Mouse (Mus musculus): ENCODE results near the gene Letm1. TPM values are rescaled to one million over a fixed set of nuclear protein-coding genes. Genes with fewer than 3 reads are reported as not detected.

The Letm1 gene
- total RNA-seq, 2 experiments from 2014 or later: 132 to 134 TPM

DNA sequence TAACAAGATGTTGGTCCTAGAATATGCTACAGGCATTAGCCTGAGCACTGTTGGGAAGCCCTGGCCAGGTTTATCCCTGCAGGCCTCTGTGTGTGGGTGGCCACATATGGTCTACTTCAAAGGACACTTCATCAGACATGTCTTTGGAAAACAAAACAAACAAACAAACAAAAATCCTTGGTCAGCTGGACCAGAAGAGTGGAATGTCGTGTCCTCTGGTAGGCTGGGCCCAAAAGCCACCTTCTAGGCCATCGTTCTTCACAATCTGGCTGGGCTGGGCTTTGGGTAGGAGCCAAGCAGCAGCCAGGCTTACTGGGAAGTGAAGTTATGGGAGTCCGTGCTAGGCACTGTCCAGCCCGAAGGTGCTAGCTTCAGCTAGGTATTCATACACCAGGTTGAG lies 75.5 kb downstream of the Letm1 start:
- DNase-seq: no peak

- no peak for DNase-seq
Measured at GRCm38 (mm10) chr5:33706350-33706629, 76.3 kb downstream of the Letm1 start.

GRCm38 (mm10) chr5:33705612-33706349 lies 76.8 kb downstream of the Letm1 start:
- DNase-seq: no peak

DNA sequence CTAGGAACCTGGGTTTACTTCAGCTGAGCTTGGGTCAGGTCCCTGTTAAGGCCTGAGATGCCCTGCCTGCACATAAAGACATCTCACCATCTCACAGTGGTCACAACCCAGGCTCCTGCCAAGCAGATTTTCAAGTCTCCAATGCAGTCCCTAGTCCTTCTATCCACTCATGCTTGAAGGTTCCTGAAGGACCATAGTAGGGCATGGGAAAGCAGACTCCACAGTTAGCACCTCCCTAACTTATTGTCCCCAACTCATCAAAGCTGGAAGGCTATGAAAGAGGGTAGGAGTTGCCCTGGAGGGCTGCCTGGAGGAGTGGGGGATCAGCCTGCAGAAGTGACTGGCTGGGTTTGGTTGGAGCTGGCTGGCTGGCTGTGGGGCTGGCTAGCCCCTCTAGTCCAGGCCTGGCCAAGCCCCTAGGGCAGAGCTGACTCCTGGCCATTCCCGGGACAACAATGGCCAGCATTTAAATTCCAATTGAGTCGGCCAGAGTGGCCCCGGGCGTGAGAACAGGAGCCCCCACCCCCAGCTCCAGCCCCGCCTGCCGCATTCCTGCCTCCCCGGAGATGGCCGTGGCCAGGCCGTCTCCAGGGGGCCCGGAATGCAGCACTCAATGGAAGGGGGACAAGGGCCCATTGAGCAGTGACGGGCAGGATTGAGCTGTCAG lies 77.5 kb downstream of the Letm1 start:
- no peak for DNase-seq

DNA sequence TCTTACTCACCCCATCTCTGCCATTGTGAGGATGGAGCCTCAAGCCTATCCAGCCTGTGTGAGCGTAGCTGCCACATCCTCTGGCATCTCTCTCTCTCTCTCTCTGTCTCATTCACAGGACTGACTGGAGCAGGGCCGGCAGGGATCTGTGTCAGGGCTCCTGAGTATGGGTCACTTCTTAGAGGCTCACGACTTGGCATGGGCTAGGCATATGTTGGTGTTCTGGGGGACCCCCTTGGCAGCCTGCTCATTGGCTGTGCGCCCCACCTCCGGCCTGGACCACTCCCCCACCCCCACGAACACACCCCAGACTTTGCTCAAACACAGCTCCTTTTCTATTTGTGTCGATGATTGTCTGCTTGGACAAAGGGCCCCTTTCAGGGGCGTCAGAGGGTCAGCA lies 78.6 kb downstream of the Letm1 start:
- no peak for DNase-seq

DNA sequence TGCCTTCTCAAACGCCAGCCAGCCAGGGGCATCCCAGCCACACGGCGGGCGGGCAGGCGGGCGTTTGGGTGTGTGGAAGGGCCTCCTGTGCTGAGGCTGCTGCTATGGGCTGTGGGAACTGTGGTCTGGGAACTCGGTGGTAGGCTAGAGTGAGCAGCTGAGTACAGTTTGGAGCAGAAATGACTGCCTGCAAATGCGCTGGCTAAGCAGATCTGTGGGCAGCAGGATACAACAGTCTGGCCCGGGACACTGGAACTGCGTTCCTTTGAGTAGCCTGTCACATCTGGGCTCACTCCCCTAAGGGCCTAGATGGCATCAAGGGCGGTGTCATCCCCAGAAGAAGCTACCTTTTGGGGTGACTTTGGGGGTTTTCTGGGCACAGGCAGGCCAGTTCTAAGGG lies 80.8 kb downstream of the Letm1 start:
- DNase-seq: no peak

DNA sequence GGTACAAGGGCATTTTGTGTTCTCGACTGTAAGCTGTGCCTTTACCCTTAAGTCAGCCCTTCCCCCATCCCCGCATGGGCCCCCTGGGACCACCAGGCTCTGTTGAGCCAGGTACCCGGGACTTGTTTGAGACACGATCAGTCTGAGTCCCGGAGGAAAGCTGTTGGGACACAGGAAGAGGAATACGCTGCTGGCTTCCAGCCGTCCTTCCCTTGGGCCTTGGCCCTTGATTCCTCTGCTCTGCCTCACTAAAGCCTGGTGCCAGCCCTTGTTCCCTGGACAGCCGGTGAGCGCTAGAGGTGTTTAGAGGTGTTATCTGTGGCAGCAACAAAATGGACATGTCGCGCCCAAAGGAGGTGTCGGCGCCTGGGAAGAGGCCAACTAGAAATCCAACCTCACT lies 82.6 kb downstream of the Letm1 start:
- DNase-seq: peak in 1 of 2 experiments; percentile 39

- no peak for DNase-seq
Measured at GRCm38 (mm10) chr5:33698669-33699068, 83.9 kb downstream of the Letm1 start.

- DNase-seq: no peak
Measured at GRCm38 (mm10) chr5:33697947-33698512, 84.6 kb downstream of the Letm1 start.

- no peak for DNase-seq
Measured at GRCm38 (mm10) chr5:33697534-33697933, 85.1 kb downstream of the Letm1 start.

GRCm38 (mm10) chr5:33696430-33696829 lies 86.2 kb downstream of the Letm1 start:
- no peak for DNase-seq

DNA sequence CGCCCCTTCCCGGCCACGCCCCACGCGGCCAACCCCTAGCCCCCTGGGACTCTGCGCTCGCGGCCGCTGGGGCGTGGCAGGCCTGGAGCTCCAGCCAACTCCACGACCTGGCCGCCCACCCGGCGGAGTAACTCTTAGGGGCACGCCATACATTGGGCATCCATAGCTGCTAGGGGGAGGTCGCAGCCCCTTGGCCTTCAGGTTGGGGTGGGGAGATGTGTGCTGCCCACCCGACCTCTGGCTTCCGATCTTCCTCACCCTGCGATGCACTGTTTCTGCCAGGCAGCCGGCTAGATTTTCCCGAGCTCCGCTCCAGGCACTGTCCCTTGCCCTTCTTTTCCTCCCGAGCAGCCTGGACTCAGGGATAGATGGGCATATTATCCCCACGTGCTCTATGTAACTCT lies 86.9 kb downstream of the Letm1 start:
- DNase-seq: no peak

DNA sequence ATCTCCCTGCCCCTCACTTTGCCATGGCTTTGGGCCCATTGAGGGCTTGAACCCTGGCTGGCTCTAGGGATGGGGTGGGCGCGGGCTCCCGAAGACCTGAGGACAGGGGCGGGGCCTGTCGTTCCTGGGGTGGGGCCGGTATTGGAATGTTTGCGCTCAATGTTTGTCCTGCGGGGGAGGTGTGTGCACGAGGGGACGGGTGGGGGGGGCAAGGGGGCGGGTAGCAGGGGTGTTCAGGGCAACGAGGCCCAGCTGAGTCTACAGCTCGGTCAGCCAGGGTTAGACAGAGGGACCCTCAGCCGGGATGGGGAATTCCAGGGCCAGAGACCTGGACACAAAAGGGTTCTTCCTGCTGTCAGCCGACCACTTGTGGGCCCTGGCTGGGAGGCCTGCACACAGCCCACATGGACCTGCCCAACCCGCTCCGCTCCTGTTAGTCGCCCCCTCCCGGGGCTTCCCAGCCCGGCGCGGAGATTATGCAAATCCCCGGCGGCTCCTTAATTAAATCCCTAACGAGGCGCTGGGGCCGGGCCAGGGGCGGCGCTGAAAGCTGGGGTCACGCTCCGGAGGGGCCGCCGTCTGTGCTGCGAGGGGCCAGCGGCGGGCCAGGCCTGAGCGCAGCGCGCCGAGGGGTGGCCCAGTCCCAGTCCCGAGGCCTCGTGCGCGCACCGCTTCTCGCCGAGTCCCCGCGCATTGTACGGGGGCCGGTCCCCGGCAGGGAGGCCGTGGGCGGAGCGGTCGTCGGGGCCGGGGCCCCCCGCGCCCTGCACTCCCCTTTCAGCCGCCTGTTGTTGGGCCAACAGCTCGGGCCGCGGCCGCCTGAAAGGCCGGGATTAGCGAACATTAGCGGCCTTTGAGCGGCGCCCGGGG lies 87.5 kb downstream of the Letm1 start:
- DNase-seq: peak; percentile 34 to 46

DNA sequence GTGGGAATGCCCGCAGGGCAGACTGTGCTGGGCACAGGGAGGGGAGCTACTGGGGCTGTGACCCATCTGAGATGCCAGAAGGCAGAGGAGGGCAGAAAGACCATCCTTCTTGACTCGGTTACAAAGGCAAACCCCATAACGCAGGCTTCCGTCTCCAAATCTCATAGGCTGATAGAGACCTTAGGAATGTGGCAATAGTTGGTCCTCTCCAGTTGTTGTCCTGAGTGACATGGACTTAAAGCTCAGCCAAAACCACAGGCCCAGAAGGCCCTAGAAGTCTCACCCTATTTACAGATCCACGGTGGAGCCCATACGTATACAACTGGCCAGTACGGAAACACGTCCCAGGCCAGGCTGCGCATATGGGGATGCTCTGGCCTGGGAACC lies 88.2 kb downstream of the Letm1 start:
- DNase-seq: no peak

- DNase-seq: peak in 1 of 2 experiments; percentile 22
Measured at GRCm38 (mm10) chr5:33692393-33692792, 90.2 kb downstream of the Letm1 start.

DNA sequence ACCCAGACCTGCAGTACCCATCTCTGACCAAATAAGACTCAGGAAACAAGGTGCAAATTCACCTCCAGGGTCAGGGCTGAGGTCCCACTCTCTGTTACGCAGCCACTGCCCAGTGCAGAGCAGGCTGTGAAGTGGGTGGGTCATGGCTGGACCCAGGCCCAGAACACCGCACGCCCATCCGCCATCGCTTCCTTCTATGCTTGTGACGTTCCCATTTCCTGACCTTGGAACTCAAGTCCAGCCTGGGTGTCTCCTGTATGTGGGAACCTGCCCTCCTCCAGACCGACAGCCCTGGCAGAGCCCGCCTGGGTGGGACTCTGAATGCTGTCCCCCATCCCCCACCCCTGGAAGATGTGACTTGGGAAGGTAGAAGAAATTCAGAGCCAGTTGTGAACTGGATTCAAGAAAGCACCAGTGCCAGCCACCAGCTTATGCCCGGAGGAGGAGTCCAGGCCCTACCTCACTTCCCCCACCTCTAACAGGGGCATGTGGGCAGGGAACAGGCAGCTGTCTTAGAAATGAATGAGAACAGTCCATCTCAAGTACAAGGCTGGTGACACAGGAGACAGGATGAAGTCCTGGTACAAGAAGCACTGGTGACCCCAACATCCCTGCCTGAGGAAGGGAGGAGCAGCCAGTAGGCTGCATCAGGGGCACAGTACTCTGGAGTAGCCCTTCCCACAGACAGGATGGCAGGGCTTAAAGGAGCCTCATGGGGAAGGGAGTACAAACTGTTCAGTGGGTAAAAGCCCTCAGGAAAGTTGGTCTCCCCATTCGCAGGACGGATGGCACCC lies 92.6 kb downstream of the Letm1 start:
- peak; percentile 16 to 27 for DNase-seq

Other genes with a start within 250 kb of the Letm1 start
- 10 to 100 TPM; 27.5 to 28.3 TPM for gene Fam53a, start 153.2 kb downstream of the Letm1 start, total RNA-seq (2021)
- under 1 TPM; 0.30 to 0.36 TPM for gene Gm9903, start 152.9 kb downstream of the Letm1 start, total RNA-seq (2021)
- gene Slbp, start 130.2 kb downstream of the Letm1 start, total RNA-seq (2021): 10 to 100 TPM; 44.8 to 47.8 TPM
- 1 to 10 TPM; 7.6 to 8.4 TPM for gene Tacc3, start 124.7 kb downstream of the Letm1 start, total RNA-seq (2021)
- 10 to 100 TPM; 25.9 to 28.5 TPM for gene Tmem129, start 124.4 kb downstream of the Letm1 start, total RNA-seq (2021)
- 1 to 10 TPM; 2.4 to 3.8 TPM for gene Fgfr3, start 61.1 kb downstream of the Letm1 start, total RNA-seq (2021)
- 10 to 100 TPM; 40.9 to 55.2 TPM for gene Nsd2, start 37.9 kb upstream of the Letm1 start, total RNA-seq (2021)
- gene Nelfa, start 153.6 kb upstream of the Letm1 start, total RNA-seq (2021): 10 to 100 TPM; 18.3 to 21.5 TPM
- 10 to 100 TPM; 15.3 to 33.8 TPM for gene Gm1673, start 200.6 kb upstream of the Letm1 start, total RNA-seq (2021)
- 10 to 100 TPM; 18.3 to 18.8 TPM for gene Nat8l, start 213.2 kb upstream of the Letm1 start, total RNA-seq (2021)